Mouse (Mus musculus) neural tube, embryonic 14.5 days (tissue): ENCODE data around the gene Dusp1. TPM values are rescaled to one million over a fixed set of nuclear protein-coding genes. Genes with fewer than 3 reads are reported as not detected.

Source experiments
- ATAC-seq: fragments of 200-750 bp; cut with Nextera tagmentation; 2 replicates; pipeline ENCODE4 v1.8.0; 2017; ENCODE audit warnings: low read depth, mild to moderate bottlenecking, moderate TSS enrichment, moderate library complexity
- H3K27ac ChIP-seq: fragments of 300-500 bp; sonication (generic); 2 replicates; pipeline ENCODE4 v1.5.1; 2014; ENCODE audit warnings: low read depth, mild to moderate bottlenecking, control low read depth, low read length, moderate library complexity, mixed read lengths
- H3K27me3 ChIP-seq: fragments of 300-500 bp; sonication (generic); 2 replicates; pipeline ENCODE4 v1.6.1; 2014; ENCODE audit warnings: low read length; ENCODE audit not compliant: control insufficient read depth, insufficient read depth
- H3K36me3 ChIP-seq: fragments of 300-500 bp; sonication (generic); 2 replicates; pipeline ENCODE4 v1.6.1; 2014; ENCODE audit warnings: low read length, mixed read lengths; ENCODE audit not compliant: control insufficient read depth, insufficient read depth
- H3K4me1 ChIP-seq: fragments of 300-500 bp; sonication (generic); 2 replicates; pipeline ENCODE4 v1.6.1; 2014; ENCODE audit warnings: low read length; ENCODE audit not compliant: control insufficient read depth, insufficient read depth
- H3K4me2 ChIP-seq: fragments of 300-500 bp; sonication (generic); 2 replicates; pipeline ENCODE4 v1.6.1; 2014; ENCODE audit warnings: mild to moderate bottlenecking, low read depth, low read length, control low read depth
- H3K4me3 ChIP-seq: fragments of 300-500 bp; sonication (generic); 2 replicates; pipeline ENCODE4 v1.5.1; 2014; ENCODE audit warnings: low read depth, low read length, control low read depth, mixed read lengths
- H3K9ac ChIP-seq: fragments of 300-500 bp; sonication (generic); replicated peaks from 2 replicates; pipeline ENCODE4 v1.6.1; 2014; ENCODE audit warnings: low read depth, mild to moderate bottlenecking, control low read depth, low read length, mixed read lengths
- H3K9me3 ChIP-seq: fragments of 300-500 bp; sonication (generic); 2 replicates; pipeline ENCODE4 v1.6.1; 2016; ENCODE audit warnings: low read length; ENCODE audit not compliant: control insufficient read depth
- WGBS: fragments of 180-500 bp; shearing (Covaris S2); extraction: QIAGEN DNeasy Blood & Tissue Kit; methylation state at CpG from one replicate; pipeline ENCODE4 v1.1.7; 2014; 5-methylcytosine and 5-hydroxymethylcytosine counted together
- polyA plus RNA-seq: library from polyadenylated mRNA; unstranded; fragments of >200 nt; fragmentation: Nextera tagmentation; extraction: Ambion mirVana; gene quantifications from 2 replicates; pipeline ENCODE4 v1.2.1, GENCODE M21; 2014

Dusp1 gene
- polyA plus RNA-seq, 1 experiment from 2014 or later, result 27.2 TPM

GRCm38 (mm10) chr17:26497416-26497923 lies 64.5 kb downstream of the Dusp1 start:
- H3K9me3 ChIP-seq, result no peaks in the 10 kb centered on the region
- no peaks in the 10 kb centered on the region for H3K36me3 ChIP-seq
- H3K4me3 ChIP-seq, result no peak overlapping the region
- H3K4me2 ChIP-seq, result no peak overlapping the region
- no peak overlapping the region for H3K9ac ChIP-seq
- H3K27ac ChIP-seq, result no peak overlapping the region
- peaks cover 3% of the 10 kb centered on the region for H3K4me1 ChIP-seq
- ATAC-seq, result no peak
- no peaks in the 10 kb centered on the region for H3K27me3 ChIP-seq
- 62% methylated on average over 5 of the region's 5 CpGs for WGBS

DNA sequence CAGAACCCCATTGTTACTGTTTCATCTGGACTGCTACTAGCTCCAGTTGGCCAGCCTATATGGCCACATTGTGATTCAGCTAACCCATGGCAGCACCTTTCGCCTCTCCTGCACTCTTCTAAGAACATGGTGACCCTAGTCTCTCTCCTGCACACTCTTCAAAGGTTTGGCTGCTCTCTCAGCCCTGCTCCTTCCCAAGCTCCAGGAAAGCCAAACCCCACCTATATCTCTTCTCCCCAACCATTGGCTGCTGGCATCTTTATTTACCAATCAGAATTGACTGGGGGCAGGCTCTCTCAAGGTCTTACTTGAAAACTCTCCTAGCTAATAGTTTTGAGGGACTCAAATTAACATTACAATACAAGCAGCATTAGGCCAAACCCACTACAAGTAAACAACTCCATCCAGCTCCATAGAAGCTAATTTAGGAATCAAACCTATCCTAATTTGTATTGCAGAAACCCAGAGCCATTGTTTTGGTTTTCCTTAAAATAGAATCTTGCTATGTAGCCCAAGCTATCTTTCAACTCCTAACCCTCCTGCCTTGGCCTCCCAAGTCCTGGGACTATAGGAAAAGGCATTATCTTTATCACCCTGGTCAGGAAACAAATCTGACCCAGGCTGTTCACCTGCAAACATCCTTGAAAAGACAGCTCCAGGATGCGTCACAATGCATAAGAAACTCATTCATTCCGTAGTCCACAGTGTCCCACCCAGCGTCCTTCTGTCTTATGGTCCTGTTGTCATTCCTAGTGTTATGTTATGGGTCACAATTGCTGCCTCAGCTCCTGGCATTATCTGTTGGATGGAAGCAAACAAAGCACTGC lies 67.1 kb downstream of the Dusp1 start:
- H3K4me3 ChIP-seq, result no peak overlapping the region
- H3K27me3 ChIP-seq, result no peaks in the 10 kb centered on the region
- no peak overlapping the region for H3K4me2 ChIP-seq
- H3K9ac ChIP-seq, result no peak overlapping the region
- H3K4me1 ChIP-seq, result no peaks in the 10 kb centered on the region
- no peaks in the 10 kb centered on the region for H3K9me3 ChIP-seq
- no peak overlapping the region for H3K27ac ChIP-seq
- no peaks in the 10 kb centered on the region for H3K36me3 ChIP-seq
- ATAC-seq, result no peak
- WGBS, result 84% methylated on average over 4 of the region's 4 CpGs

DNA sequence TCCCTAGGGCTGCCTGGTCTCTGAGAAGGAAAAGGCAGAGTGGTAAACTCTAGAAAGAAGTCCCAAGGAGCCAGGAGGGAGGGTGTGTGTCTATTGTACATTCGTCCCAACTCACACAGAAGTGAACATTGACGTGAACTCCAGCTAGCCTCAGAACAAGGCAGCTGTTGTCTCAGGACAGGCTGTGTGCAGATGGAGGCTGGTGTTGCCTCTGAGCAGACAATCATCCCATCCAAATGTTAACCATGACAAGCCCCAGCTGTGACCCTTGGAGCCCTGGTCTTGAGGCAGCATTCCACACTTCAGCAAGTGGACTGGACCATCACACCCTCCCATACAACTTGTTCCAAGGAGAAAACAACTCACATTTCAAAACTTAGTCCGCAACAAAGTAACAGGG lies 69.7 kb downstream of the Dusp1 start:
- 82% methylated on average over 3 of the region's 3 CpGs for WGBS
- H3K4me3 ChIP-seq, result no peak overlapping the region
- H3K9ac ChIP-seq, result no peak overlapping the region
- no peaks in the 10 kb centered on the region for H3K27me3 ChIP-seq
- no peak overlapping the region for H3K27ac ChIP-seq
- no peak for ATAC-seq
- H3K36me3 ChIP-seq, result no peaks in the 10 kb centered on the region
- no peaks in the 10 kb centered on the region for H3K9me3 ChIP-seq
- H3K4me2 ChIP-seq, result no peak overlapping the region
- no peaks in the 10 kb centered on the region for H3K4me1 ChIP-seq

DNA sequence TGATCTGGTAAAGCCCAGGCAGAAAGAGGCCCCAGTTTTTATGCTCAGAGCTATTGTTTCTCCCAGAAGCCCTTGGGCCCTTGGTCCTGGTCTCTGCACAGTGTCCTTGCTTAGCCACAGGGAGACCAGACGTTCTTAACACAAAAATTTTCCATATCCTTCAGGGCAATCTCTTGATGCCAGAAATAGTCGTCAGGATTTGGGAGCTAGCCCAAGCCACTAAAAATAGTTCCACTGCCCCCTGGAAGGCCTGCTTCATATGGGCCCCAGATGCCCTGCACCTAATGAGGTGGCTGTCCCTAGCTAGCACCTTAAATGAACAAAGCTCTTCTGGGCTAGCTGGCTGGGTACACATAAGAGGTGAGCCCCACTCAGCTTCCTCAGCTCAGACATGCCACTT lies 71.0 kb downstream of the Dusp1 start:
- no peaks in the 10 kb centered on the region for H3K27me3 ChIP-seq
- H3K27ac ChIP-seq, result no peak overlapping the region
- ATAC-seq, result no peak
- no peaks in the 10 kb centered on the region for H3K4me1 ChIP-seq
- H3K36me3 ChIP-seq, result no peaks in the 10 kb centered on the region
- H3K4me2 ChIP-seq, result no peak overlapping the region
- no peak overlapping the region for H3K4me3 ChIP-seq
- H3K9ac ChIP-seq, result no peak overlapping the region
- WGBS, result 90% methylated on average over 2 of the region's 2 CpGs
- H3K9me3 ChIP-seq, result no peaks in the 10 kb centered on the region

DNA sequence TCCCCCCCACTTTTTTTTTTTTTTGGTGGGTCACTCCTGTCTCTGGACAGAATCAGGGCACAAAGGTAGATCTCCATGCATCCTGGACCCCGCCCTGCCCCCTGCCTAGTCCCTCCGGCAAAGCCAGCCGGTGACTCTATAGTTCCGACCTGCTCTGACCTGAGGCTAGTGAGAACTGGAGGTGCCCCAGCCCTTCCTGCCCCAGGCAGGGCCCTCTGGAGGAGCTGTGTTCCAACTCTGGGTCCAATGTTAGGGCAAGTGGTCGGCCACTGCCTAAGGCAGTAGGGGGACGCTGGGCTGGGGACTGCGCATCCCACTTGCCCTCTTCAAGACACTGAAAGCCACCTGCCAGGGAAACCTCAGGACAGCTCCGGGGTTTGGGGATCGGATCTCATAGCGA lies 71.9 kb downstream of the Dusp1 start:
- 92% methylated on average over 10 of the region's 10 CpGs for WGBS
- no peaks in the 10 kb centered on the region for H3K27me3 ChIP-seq
- H3K4me3 ChIP-seq, result no peak overlapping the region
- H3K27ac ChIP-seq, result no peak overlapping the region
- no peak overlapping the region for H3K4me2 ChIP-seq
- no peaks in the 10 kb centered on the region for H3K4me1 ChIP-seq
- no peaks in the 10 kb centered on the region for H3K9me3 ChIP-seq
- no peak overlapping the region for H3K9ac ChIP-seq
- no peaks in the 10 kb centered on the region for H3K36me3 ChIP-seq
- no peak for ATAC-seq

GRCm38 (mm10) chr17:26488711-26489403 lies 73.1 kb downstream of the Dusp1 start:
- H3K36me3 ChIP-seq, result no peaks in the 10 kb centered on the region
- no peaks in the 10 kb centered on the region for H3K4me1 ChIP-seq
- no peak for ATAC-seq
- H3K9ac ChIP-seq, result no peak overlapping the region
- no peaks in the 10 kb centered on the region for H3K9me3 ChIP-seq
- 87% methylated on average over 8 of the region's 8 CpGs for WGBS
- H3K27me3 ChIP-seq, result no peaks in the 10 kb centered on the region
- H3K4me3 ChIP-seq, result no peak overlapping the region
- H3K4me2 ChIP-seq, result no peak overlapping the region
- no peak overlapping the region for H3K27ac ChIP-seq

- Histone ChIP-seq H3K9me3 (no peaks in the 10 kb centered on the region), H3K4me3 (no peak overlapping the region), H3K27ac (no peak overlapping the region), H3K36me3 (no peaks in the 10 kb centered on the region), H3K4me1 (no peaks in the 10 kb centered on the region), H3K9ac (no peak overlapping the region), H3K4me2 (no peak overlapping the region), H3K27me3 (no peaks in the 10 kb centered on the region)
- WGBS, result 93% methylated on average over 4 of the region's 4 CpGs
- no peak for ATAC-seq
Observed at GRCm38 (mm10) chr17:26487917-26488316, 74.0 kb downstream of the Dusp1 start.

- Histone ChIP-seq H3K27ac (no peak overlapping the region), H3K9me3 (no peaks in the 10 kb centered on the region), H3K36me3 (no peaks in the 10 kb centered on the region), H3K4me2 (no peak overlapping the region), H3K27me3 (no peaks in the 10 kb centered on the region), H3K4me3 (no peak overlapping the region), H3K4me1 (no peaks in the 10 kb centered on the region), H3K9ac (no peak overlapping the region)
- no peak for ATAC-seq
- 65% methylated on average over 5 of the region's 5 CpGs for WGBS
Observed at GRCm38 (mm10) chr17:26487266-26487665, 74.7 kb downstream of the Dusp1 start.
